In the genomic region with DNA sequence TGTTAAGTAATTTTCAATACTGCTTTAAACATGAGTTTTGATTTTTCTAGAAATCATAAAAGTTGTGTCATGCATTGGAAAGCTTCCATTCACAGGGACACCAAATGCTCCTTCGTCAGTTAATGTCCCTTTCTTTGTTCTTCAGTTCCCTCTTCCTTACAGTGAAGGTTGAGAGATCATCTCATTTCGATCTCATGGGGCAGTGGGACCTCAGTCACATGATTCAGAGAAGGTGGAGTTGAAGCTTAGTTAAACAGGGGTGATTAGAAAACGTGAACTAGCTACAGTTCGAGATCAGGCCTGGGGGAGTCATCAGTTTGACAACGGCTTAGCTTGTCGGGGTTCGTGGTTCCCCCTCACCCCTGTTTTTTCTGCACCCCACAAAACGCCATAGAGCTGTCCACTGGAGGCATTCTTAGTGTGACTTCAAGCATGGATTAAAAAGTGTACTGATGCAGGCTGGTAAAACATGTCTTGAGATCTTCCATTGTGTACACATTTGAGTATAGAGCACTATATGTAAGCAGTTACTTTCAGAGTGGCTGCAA, we compare ENCODE assay signal across 9 mouse cellular contexts. TPM values are rescaled to one million over a fixed set of nuclear protein-coding genes. Genes with fewer than 3 reads are reported as not detected.
DNase-seq lines count a peak whose midpoint lies in the region; ATAC-seq and TF ChIP-seq lines count a peak whose summit lies in the region.
"Had no signal": no experiment of that assay in that cellular context is flagged by ENCODE, and none has a peak within 500 bp of the region (broad histone marks: within the 10 kb centered on the region; RNA-seq: fewer than 3 reads in every experiment).

No protein-coding gene starts in this region.

- H3K9me3 ChIP-seq in forebrain, embryonic 15.5 days = no peaks in the 10 kb centered on the region
- H3K9me3 ChIP-seq in forebrain, embryonic 16.5 days (ENCODE audit: control insufficient read depth, low read length) = no peaks in the 10 kb centered on the region
- H3K9me3 ChIP-seq in lung, embryonic 14.5 days (ENCODE audit: low read depth, low read length) = no peaks in the 10 kb centered on the region
- no peaks in the 10 kb centered on the region for H3K9me3 ChIP-seq in intestine, embryonic 15.5 days
- H3K9me3 ChIP-seq in neural tube, embryonic 15.5 days (replicated peaks) = no peaks in the 10 kb centered on the region

- no peaks in the 10 kb centered on the region for H3K27me3 ChIP-seq in forebrain, embryonic 15.5 days
- no peaks in the 10 kb centered on the region for H3K27me3 ChIP-seq in forebrain, embryonic 16.5 days (replicated peaks; ENCODE audit: control insufficient read depth, insufficient read depth, low read length)
- H3K27me3 ChIP-seq in lung, embryonic 14.5 days (ENCODE audit: insufficient read depth, low read length) = no peaks in the 10 kb centered on the region
- no peaks in the 10 kb centered on the region for H3K27me3 ChIP-seq in intestine, embryonic 15.5 days (replicated peaks)
- H3K27me3 ChIP-seq in neural tube, embryonic 15.5 days (replicated peaks) = no peaks in the 10 kb centered on the region

- no peaks in the 10 kb centered on the region for H3K36me3 ChIP-seq in forebrain, embryonic 15.5 days
- H3K36me3 ChIP-seq in forebrain, embryonic 16.5 days (ENCODE audit: control insufficient read depth, insufficient read depth) = no peaks in the 10 kb centered on the region
- no peaks in the 10 kb centered on the region for H3K36me3 ChIP-seq in lung, embryonic 14.5 days (ENCODE audit: insufficient read depth)
- H3K36me3 ChIP-seq in intestine, embryonic 15.5 days = no peaks in the 10 kb centered on the region
- no peaks in the 10 kb centered on the region for H3K36me3 ChIP-seq in neural tube, embryonic 15.5 days

- H3K4me3 ChIP-seq in forebrain, embryonic 15.5 days = peak overlapping the region; percentile 72; the same call in 1 of the 2 replicates
- H3K4me3 ChIP-seq in forebrain, embryonic 16.5 days (replicated peaks; ENCODE audit: low read length) = no peak overlapping the region
- peak overlapping the region; percentile 59; the same call in 1 of the 2 replicates for H3K4me3 ChIP-seq in lung, embryonic 14.5 days (ENCODE audit: low read depth, low read length)
- peak overlapping the region; percentile 63 for H3K4me3 ChIP-seq in intestine, embryonic 15.5 days (replicated peaks)
- peak overlapping the region; percentile 79 for H3K4me3 ChIP-seq in neural tube, embryonic 15.5 days (replicated peaks)

- H3K4me2 ChIP-seq in forebrain, embryonic 15.5 days (replicated peaks) = peak overlapping the region; percentile 79
- no peak overlapping the region; the same call in 1 of the 2 replicates for H3K4me2 ChIP-seq in forebrain, embryonic 16.5 days (ENCODE audit: low read length)
- peak overlapping the region; percentile 82 for H3K4me2 ChIP-seq in lung, embryonic 14.5 days
- H3K4me2 ChIP-seq in intestine, embryonic 15.5 days (replicated peaks) = peak overlapping the region; percentile 77
- peak overlapping the region; percentile 85 for H3K4me2 ChIP-seq in neural tube, embryonic 15.5 days

- H3K9ac ChIP-seq in forebrain, embryonic 15.5 days (replicated peaks) = no peak overlapping the region
- no peak overlapping the region for H3K9ac ChIP-seq in forebrain, embryonic 16.5 days (replicated peaks; ENCODE audit: low read depth, low read length)
- no peak overlapping the region for H3K9ac ChIP-seq in lung, embryonic 14.5 days
- no peak overlapping the region for H3K9ac ChIP-seq in intestine, embryonic 15.5 days
- no peak overlapping the region for H3K9ac ChIP-seq in neural tube, embryonic 15.5 days (replicated peaks)

- no peak for TF ChIP-seq CTCF in lung, embryonic 14.5 days (IDR thresholded peaks at IDR 0.05; ENCODE audit: low read depth)

- H3K27ac ChIP-seq in forebrain, embryonic 15.5 days (replicated peaks) = no peak overlapping the region
- no peak overlapping the region for H3K27ac ChIP-seq in forebrain, embryonic 16.5 days (ENCODE audit: low read length)
- H3K27ac ChIP-seq in lung, embryonic 14.5 days (ENCODE audit: low read depth) = no peak overlapping the region
- peak overlapping the region; percentile 28 for H3K27ac ChIP-seq in intestine, embryonic 15.5 days
- no peak overlapping the region for H3K27ac ChIP-seq in neural tube, embryonic 15.5 days (replicated peaks)

- no peak for ATAC-seq in forebrain, embryonic 15.5 days (replicated peaks)
- no peak for ATAC-seq in forebrain, embryonic 16.5 days
- ATAC-seq in lung, embryonic 14.5 days (ENCODE audit: insufficient read depth) = no peak
- ATAC-seq in intestine, embryonic 15.5 days = no peak
- ATAC-seq in neural tube, embryonic 15.5 days (ENCODE audit: low FRiP score) = no peak
- no peak for ATAC-seq in frontal cortex, adult (ENCODE audit: low TSS enrichment)

- DNase-seq in lung, embryonic 14.5 days = no peak
- DNase-seq in lung, adult 18-20 months = no peak
- no peak for DNase-seq in urinary bladder, adult 18-20 months (ENCODE audit: low spot score in 2 of 2)
- DNase-seq: kidney, adult 9 months had no signal

- WGBS in forebrain, embryonic 15.5 days = 51% methylated on average over 8 of the region's 8 CpGs
- WGBS in forebrain, embryonic 16.5 days = 45% methylated on average over 8 of the region's 8 CpGs
- 33% methylated on average over 8 of the region's 8 CpGs for WGBS in lung, embryonic 14.5 days
- 40% methylated on average over 8 of the region's 8 CpGs for WGBS in intestine, embryonic 15.5 days
- WGBS in neural tube, embryonic 15.5 days = 52% methylated on average over 8 of the region's 8 CpGs

- H3K4me1 ChIP-seq in forebrain, embryonic 15.5 days = peaks cover 19% of the 10 kb centered on the region
- H3K4me1 ChIP-seq in forebrain, embryonic 16.5 days (replicated peaks; ENCODE audit: control insufficient read depth, insufficient read depth, low read length) = no peaks in the 10 kb centered on the region; the same call in 1 of the 2 replicates
- H3K4me1 ChIP-seq in lung, embryonic 14.5 days (ENCODE audit: insufficient read depth) = peaks cover 12% of the 10 kb centered on the region; the same call in 1 of the 2 replicates
- 0 out of 2 replicates have a peak, but pooled peaks cover 2% of the 10 kb centered on the region for H3K4me1 ChIP-seq in intestine, embryonic 15.5 days (replicated peaks)
- peaks cover 18% of the 10 kb centered on the region; the same call in 1 of the 2 replicates for H3K4me1 ChIP-seq in neural tube, embryonic 15.5 days

RNA-seq across cellular contexts. Expression of a gene that starts 1.2 kb away (rescaled TPM):
- polyA plus RNA-seq in forebrain, embryonic 15.5 days (2015; fragmentation: Nextera tagmentation; extraction: Ambion mirVana) = 2.6 and 3.8 TPM in 2 replicates
- 2.4 and 3.0 TPM in 2 replicates for polyA plus RNA-seq in forebrain, embryonic 16.5 days (2015; fragmentation: Nextera tagmentation; extraction: Ambion mirVana)
- polyA plus RNA-seq in lung, embryonic 14.5 days (2014; fragmentation: Nextera tagmentation; extraction: Ambion mirVana) = 5.2 and 5.6 TPM in 2 replicates
- polyA plus RNA-seq in intestine, embryonic 15.5 days (2015; fragmentation: Nextera tagmentation; extraction: Ambion mirVana) = 51.6 and 73.0 TPM in 2 replicates
- 4.4 and 8.0 TPM in 2 replicates for polyA plus RNA-seq in neural tube, embryonic 15.5 days (2015; fragmentation: Nextera tagmentation; extraction: Ambion mirVana)

RNA-seq across cellular contexts. Expression of a gene that starts 1.3 kb away (rescaled TPM):
- 8.9 and 10.0 TPM in 2 replicates for polyA plus RNA-seq in forebrain, embryonic 15.5 days (2015; fragmentation: Nextera tagmentation; extraction: Ambion mirVana)
- 11.1 and 11.6 TPM in 2 replicates for polyA plus RNA-seq in forebrain, embryonic 16.5 days (2015; fragmentation: Nextera tagmentation; extraction: Ambion mirVana)
- 27.6 and 29.6 TPM in 2 replicates for polyA plus RNA-seq in lung, embryonic 14.5 days (2014; fragmentation: Nextera tagmentation; extraction: Ambion mirVana)
- 209 and 240 TPM in 2 replicates for polyA plus RNA-seq in intestine, embryonic 15.5 days (2015; fragmentation: Nextera tagmentation; extraction: Ambion mirVana)
- 18.6 and 30.0 TPM in 2 replicates for polyA plus RNA-seq in neural tube, embryonic 15.5 days (2015; fragmentation: Nextera tagmentation; extraction: Ambion mirVana)

RNA-seq across cellular contexts. Expression of a gene that starts 17.9 kb away (rescaled TPM):
- not detected in 2 replicates for polyA plus RNA-seq in forebrain, embryonic 15.5 days (2015; fragmentation: Nextera tagmentation; extraction: Ambion mirVana)
- polyA plus RNA-seq in forebrain, embryonic 16.5 days (2015; fragmentation: Nextera tagmentation; extraction: Ambion mirVana) = 0.04 TPM in 1 of 2 replicates, not detected in the other
- polyA plus RNA-seq in lung, embryonic 14.5 days (2014; fragmentation: Nextera tagmentation; extraction: Ambion mirVana) = not detected in 2 replicates
- polyA plus RNA-seq in intestine, embryonic 15.5 days (2015; fragmentation: Nextera tagmentation; extraction: Ambion mirVana) = not detected in 2 replicates
- not detected in 2 replicates for polyA plus RNA-seq in neural tube, embryonic 15.5 days (2015; fragmentation: Nextera tagmentation; extraction: Ambion mirVana)

RNA-seq across cellular contexts. Expression of a gene that starts 22.1 kb away (rescaled TPM):
- polyA plus RNA-seq in forebrain, embryonic 15.5 days (2015; fragmentation: Nextera tagmentation; extraction: Ambion mirVana) = not detected in 2 replicates
- not detected in 2 replicates for polyA plus RNA-seq in forebrain, embryonic 16.5 days (2015; fragmentation: Nextera tagmentation; extraction: Ambion mirVana)
- not detected in 2 replicates for polyA plus RNA-seq in lung, embryonic 14.5 days (2014; fragmentation: Nextera tagmentation; extraction: Ambion mirVana)
- not detected in 2 replicates for polyA plus RNA-seq in intestine, embryonic 15.5 days (2015; fragmentation: Nextera tagmentation; extraction: Ambion mirVana)
- not detected in 2 replicates for polyA plus RNA-seq in neural tube, embryonic 15.5 days (2015; fragmentation: Nextera tagmentation; extraction: Ambion mirVana)

RNA-seq across cellular contexts. Expression of a gene that starts 31.6 kb away (rescaled TPM):
- 0.36 and 0.40 TPM in 2 replicates for polyA plus RNA-seq in forebrain, embryonic 15.5 days (2015; fragmentation: Nextera tagmentation; extraction: Ambion mirVana)
- polyA plus RNA-seq in forebrain, embryonic 16.5 days (2015; fragmentation: Nextera tagmentation; extraction: Ambion mirVana) = 0.22 and 0.77 TPM in 2 replicates
- polyA plus RNA-seq in lung, embryonic 14.5 days (2014; fragmentation: Nextera tagmentation; extraction: Ambion mirVana) = 1.2 and 1.4 TPM in 2 replicates
- 1.3 and 2.0 TPM in 2 replicates for polyA plus RNA-seq in intestine, embryonic 15.5 days (2015; fragmentation: Nextera tagmentation; extraction: Ambion mirVana)
- 1.0 and 2.2 TPM in 2 replicates for polyA plus RNA-seq in neural tube, embryonic 15.5 days (2015; fragmentation: Nextera tagmentation; extraction: Ambion mirVana)
